Mouse (Mus musculus) splenic B cell, adult 2 months (primary cell): ENCODE results near the gene Pdxp.

Experiments used
- DNase-seq: peaks from one replicate; pipeline ENCODE4 v3.0.0-alpha.2; 2011; ENCODE audit warnings: low read depth, low spot score
- H3K27me3 ChIP-seq: 2 replicates; pipeline ENCODE4 v1.6.1; 2012; ENCODE audit warnings: mild to moderate bottlenecking, low read length, moderate library complexity, mixed read lengths; ENCODE audit not compliant: control insufficient read depth, poor library complexity, insufficient read depth, severe bottlenecking
- H3K36me3 ChIP-seq: 2 replicates; pipeline ENCODE4 v1.6.1; 2012; ENCODE audit warnings: mild to moderate bottlenecking, low read length, moderate library complexity, mixed read lengths; ENCODE audit not compliant: control insufficient read depth, poor library complexity, insufficient read depth, severe bottlenecking

The Pdxp gene

GRCm38 (mm10) chr15:78914091-78914822 is 538 bp downstream of the Pdxp start:
- peak; percentile 23 for DNase-seq
- Histone ChIP-seq H3K36me3 (peaks cover 7% of the 10 kb centered on the region), H3K27me3 (no peaks in the 10 kb centered on the region)

GRCm38 (mm10) chr15:78914823-78915659 is 1.3 kb downstream of the Pdxp start:
- DNase-seq, result no peak
- Histone ChIP-seq H3K36me3 (peaks cover 3% of the 10 kb centered on the region; the same call in 1 of the 2 replicates), H3K27me3 (no peaks in the 10 kb centered on the region)

- peak; percentile 90 for DNase-seq
- Histone ChIP-seq H3K27me3 (no peaks in the 10 kb centered on the region), H3K36me3 (no peaks in the 10 kb centered on the region; the same call in 1 of the 2 replicates)
Measured at GRCm38 (mm10) chr15:78915660-78916017, 1.9 kb downstream of the Pdxp start.

- no peak for DNase-seq
- no peaks in the 10 kb centered on the region; the same call in 1 of the 2 replicates for H3K36me3 ChIP-seq
- no peaks in the 10 kb centered on the region for H3K27me3 ChIP-seq
Measured at GRCm38 (mm10) chr15:78916052-78916826, 2.5 kb downstream of the Pdxp start.

GRCm38 (mm10) chr15:78918126-78918525 is 4.4 kb downstream of the Pdxp start:
- no peak for DNase-seq
- Histone ChIP-seq H3K36me3 (peaks cover 2% of the 10 kb centered on the region; the same call in 1 of the 2 replicates), H3K27me3 (no peaks in the 10 kb centered on the region)

GRCm38 (mm10) chr15:78919914-78920313 is 6.2 kb downstream of the Pdxp start:
- Histone ChIP-seq H3K27me3 (no peaks in the 10 kb centered on the region), H3K36me3 (peaks cover 2% of the 10 kb centered on the region; the same call in 1 of the 2 replicates)
- no peak for DNase-seq

GRCm38 (mm10) chr15:78922700-78923099 is 9.0 kb downstream of the Pdxp start:
- Histone ChIP-seq H3K36me3 (peaks cover 2% of the 10 kb centered on the region; the same call in 1 of the 2 replicates), H3K27me3 (no peaks in the 10 kb centered on the region)
- DNase-seq, result no peak

- H3K36me3 ChIP-seq, result 0 out of 2 replicates have a peak, but pooled peaks cover 2% of the 10 kb centered on the region
- no peaks in the 10 kb centered on the region for H3K27me3 ChIP-seq
- DNase-seq, result peak; percentile 40
Measured at GRCm38 (mm10) chr15:78923585-78923984, 9.9 kb downstream of the Pdxp start.

GRCm38 (mm10) chr15:78925129-78925528 is 11.4 kb downstream of the Pdxp start:
- no peak for DNase-seq
- H3K27me3 ChIP-seq, result no peaks in the 10 kb centered on the region
- H3K36me3 ChIP-seq, result 0 out of 2 replicates have a peak, but pooled peaks cover 2% of the 10 kb centered on the region

- DNase-seq, result peak; percentile 48
- Histone ChIP-seq H3K27me3 (no peaks in the 10 kb centered on the region), H3K36me3 (0 out of 2 replicates have a peak, but pooled peaks cover 2% of the 10 kb centered on the region)
Measured at GRCm38 (mm10) chr15:78926021-78926919, 12.6 kb downstream of the Pdxp start, which contains the start of gene Lgals1. Gene Lgals1, plus strand, starts transcription at chr15:78926725.

- no peaks in the 10 kb centered on the region for H3K36me3 ChIP-seq
- peak; percentile 15 for DNase-seq
- H3K27me3 ChIP-seq, result no peaks in the 10 kb centered on the region
Measured at GRCm38 (mm10) chr15:78927021-78927787, 13.5 kb downstream of the Pdxp start.

GRCm38 (mm10) chr15:78927788-78928457 is 14.2 kb downstream of the Pdxp start:
- Histone ChIP-seq H3K27me3 (no peaks in the 10 kb centered on the region), H3K36me3 (no peaks in the 10 kb centered on the region)
- DNase-seq, result peak; percentile 90

- Histone ChIP-seq H3K27me3 (no peaks in the 10 kb centered on the region), H3K36me3 (no peaks in the 10 kb centered on the region)
- DNase-seq, result no peak
Measured at GRCm38 (mm10) chr15:78928539-78928938, 14.8 kb downstream of the Pdxp start.
